Mouse (Mus musculus) ES-CJ7 (cell line): Measurements from ENCODE around the gene Scai.
"Not testable (repeated sequence)": the region's sequence is repeated elsewhere in the genome, so short reads cannot be mapped to it uniquely, and the experiment has no call there.

ENCODE experiments used
- DNase-seq: peaks from one replicate; pipeline ENCODE4 v3.0.0; 2011; ENCODE audit warnings: low read depth, low spot score

Scai gene

GRCm38 (mm10) chr2:39190561-39191056 lies at the start of gene Scai:
TSS of gene Scai (minus strand) at chr2:39190734.
- DNase-seq, result peak; percentile 99

GRCm38 (mm10) chr2:39226731-39227130 lies 36.2 kb upstream of the Scai start:
- DNase-seq, result no peak

- peak; percentile 97 for DNase-seq
These were observed 35.6 kb upstream of the Scai start, which contains the start of gene Ppp6c for GRCm38 (mm10) chr2:39226019-39226640. TSS of gene Ppp6c (minus strand) at chr2:39226451.

- not testable (repeated sequence) for DNase-seq
These were observed 34.9 kb upstream of the Scai start for GRCm38 (mm10) chr2:39225331-39226018.

- DNase-seq, result no peak
These were observed 34.1 kb upstream of the Scai start for GRCm38 (mm10) chr2:39224621-39225020.

GRCm38 (mm10) chr2:39220010-39220409 lies 29.5 kb upstream of the Scai start:
- DNase-seq, result no peak

GRCm38 (mm10) chr2:39219034-39219433 lies 28.5 kb upstream of the Scai start:
- DNase-seq, result no peak

GRCm38 (mm10) chr2:39217150-39217549 lies 26.6 kb upstream of the Scai start:
- no peak for DNase-seq

GRCm38 (mm10) chr2:39210738-39211137 lies 20.2 kb upstream of the Scai start:
- no peak for DNase-seq

- DNase-seq, result no peak
These were observed 12.8 kb upstream of the Scai start for GRCm38 (mm10) chr2:39203359-39203758.

- DNase-seq, result no peak
These were observed 4.3 kb upstream of the Scai start for GRCm38 (mm10) chr2:39194809-39195208.

GRCm38 (mm10) chr2:39189961-39190560 lies 473 bp downstream of the Scai start:
- DNase-seq, result no peak

- peak; percentile 19 for DNase-seq
These were observed 4.6 kb downstream of the Scai start for GRCm38 (mm10) chr2:39185942-39186341.

GRCm38 (mm10) chr2:39183587-39183986 lies 6.9 kb downstream of the Scai start:
- DNase-seq, result no peak

- DNase-seq, result no peak
These were observed 29.5 kb downstream of the Scai start for GRCm38 (mm10) chr2:39160996-39161395.

GRCm38 (mm10) chr2:39157916-39158315 lies 32.6 kb downstream of the Scai start:
- no peak for DNase-seq

GRCm38 (mm10) chr2:39156821-39157220 lies 33.7 kb downstream of the Scai start:
- no peak for DNase-seq

- no peak for DNase-seq
These were observed 39.6 kb downstream of the Scai start for GRCm38 (mm10) chr2:39150943-39151342.

GRCm38 (mm10) chr2:39148075-39148474 lies 42.5 kb downstream of the Scai start:
- no peak for DNase-seq

GRCm38 (mm10) chr2:39146469-39146868 lies 44.1 kb downstream of the Scai start:
- DNase-seq, result no peak

- DNase-seq, result no peak
These were observed 48.1 kb downstream of the Scai start for GRCm38 (mm10) chr2:39142357-39142948.
